ENCODE assay signal across 13 mouse cellular contexts in genomic region chr1:144151401-144152183, GRCm38 (mm10). TPM values are rescaled to one million over a fixed set of nuclear protein-coding genes. Genes with fewer than 3 reads are reported as not detected.
DNase-seq lines count a peak whose midpoint lies in the region; ATAC-seq lines count a peak whose summit lies in the region.
"Had no signal": no experiment of that assay in that cellular context is flagged by ENCODE, and none has a peak within 500 bp of the region (broad histone marks: within the 10 kb centered on the region; RNA-seq: fewer than 3 reads in every experiment).

No protein-coding gene starts in this region.

- H3K4me3 ChIP-seq in limb, embryonic 12.5 days (replicated peaks), result no peak overlapping the region

- no peaks in the 10 kb centered on the region for H3K4me1 ChIP-seq in limb, embryonic 12.5 days (replicated peaks)

- no peak overlapping the region for H3K27ac ChIP-seq in limb, embryonic 12.5 days

- WGBS in limb, embryonic 12.5 days, result 66% methylated on average over 5 of the region's 5 CpGs

- peak; percentile 67 for DNase-seq in right cerebral cortex, adult 18-20 months
- no peak for DNase-seq in right cerebral cortex, postnatal 4 days
- peak; percentile 55 for DNase-seq in layer of hippocampus, adult 11-12 months (ENCODE audit: low spot score)
- DNase-seq in telencephalon, adult 2 months (ENCODE audit: low read depth, low spot score), result peak; percentile 74
- DNase-seq in MN1 (ENCODE audit: low spot score), result no peak
- no peak for DNase-seq in adrenal gland, postnatal 25 days
- DNase-seq: heart, postnatal 10 days; kidney, postnatal 4 days; lung, adult 2 months; thymus, postnatal 14 days had no signal

- no peak overlapping the region for H3K9ac ChIP-seq in limb, embryonic 12.5 days (replicated peaks)

- peak; percentile 71; the same call in 1 of the 2 replicates for ATAC-seq in limb, embryonic 12.5 days (ENCODE audit: insufficient number of reproducible peaks, insufficient read depth, low FRiP score, low TSS enrichment, low read depth)
- ATAC-seq in megakaryocyte, adult 5-6 weeks (ENCODE audit: poor library complexity, severe bottlenecking), result no peak

- no peak overlapping the region for H3K4me2 ChIP-seq in limb, embryonic 12.5 days

- H3K9me3 ChIP-seq in limb, embryonic 12.5 days, result no peaks in the 10 kb centered on the region

- no peaks in the 10 kb centered on the region for H3K27me3 ChIP-seq in limb, embryonic 12.5 days
- H3K27me3 ChIP-seq: CH12.LX had no signal

- no peaks in the 10 kb centered on the region for H3K36me3 ChIP-seq in limb, embryonic 12.5 days

RNA-seq across cellular contexts. Expression of gene Rgs13, which starts 25.6 kb away (rescaled TPM):
- polyA plus RNA-seq in limb, embryonic 12.5 days (2016; fragmentation: Nextera tagmentation; extraction: Ambion mirVana), result not detected in 2 replicates
- not detected in 2 replicates for total RNA-seq in adrenal gland, postnatal 25 days (2021)
- not detected in 2 replicates for total RNA-seq in megakaryocyte, adult 5-6 weeks (2015)
- total RNA-seq in megakaryocyte, adult 5-6 weeks (2017), result not detected in 2 replicates
- total RNA-seq: heart, postnatal 10 days had no signal
- polyA plus RNA-seq: lung, adult 2 months had no signal

Comparison
In these comparisons a context has a peak if more than half of its experiments do, and no peak if none do; other contexts are left out.
1. DNase-seq: peak in right cerebral cortex, adult 18-20 months (single experiment), layer of hippocampus, adult 11-12 months (single experiment) and telencephalon, adult 2 months (single experiment); none in right cerebral cortex, postnatal 4 days (single experiment), MN1 (single experiment) and adrenal gland, postnatal 25 days (single experiment).